Mouse (Mus musculus) 3134 (cell line): Measurements from ENCODE around the gene Lsm4.

Experiments
- DNase-seq: peaks from one replicate; pipeline ENCODE4 v3.0.0-alpha.2; 2011; ENCODE audit warnings: low spot score; ENCODE audit not compliant: insufficient read length; ENCODE audit errors: extremely low read depth

Lsm4 gene

DNA sequence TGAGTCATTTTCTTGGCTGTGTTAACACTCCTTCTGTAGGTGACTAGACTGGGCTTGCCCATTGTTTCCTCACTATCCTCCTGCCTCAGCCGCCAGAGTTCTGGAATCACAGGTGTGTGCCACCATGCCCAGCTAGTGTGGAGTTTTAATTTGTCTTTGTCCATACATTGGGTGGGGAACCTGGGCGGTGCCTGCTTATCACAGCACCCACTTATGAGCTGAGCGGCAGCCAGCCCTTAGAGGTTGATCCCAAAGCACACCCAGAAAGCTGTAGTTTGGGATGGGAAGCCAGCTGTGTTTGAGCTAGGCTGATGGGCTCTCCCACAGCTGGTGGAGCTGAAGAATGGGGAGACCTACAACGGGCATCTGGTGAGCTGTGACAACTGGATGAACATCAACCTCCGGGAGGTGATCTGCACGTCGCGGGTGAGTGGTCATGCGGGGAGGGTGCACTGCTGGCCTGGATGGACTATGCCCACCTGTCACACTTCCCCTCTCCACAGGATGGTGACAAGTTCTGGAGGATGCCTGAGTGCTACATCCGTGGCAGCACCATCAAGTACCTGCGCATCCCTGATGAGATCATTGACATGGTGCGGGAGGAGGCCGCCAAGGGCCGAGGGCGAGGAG lies 4.5 kb downstream of the Lsm4 start:
- no peak for DNase-seq

- DNase-seq, result no peak
Measured at GRCm38 (mm10) chr8:70678679-70679078, 5.6 kb downstream of the Lsm4 start.

DNA sequence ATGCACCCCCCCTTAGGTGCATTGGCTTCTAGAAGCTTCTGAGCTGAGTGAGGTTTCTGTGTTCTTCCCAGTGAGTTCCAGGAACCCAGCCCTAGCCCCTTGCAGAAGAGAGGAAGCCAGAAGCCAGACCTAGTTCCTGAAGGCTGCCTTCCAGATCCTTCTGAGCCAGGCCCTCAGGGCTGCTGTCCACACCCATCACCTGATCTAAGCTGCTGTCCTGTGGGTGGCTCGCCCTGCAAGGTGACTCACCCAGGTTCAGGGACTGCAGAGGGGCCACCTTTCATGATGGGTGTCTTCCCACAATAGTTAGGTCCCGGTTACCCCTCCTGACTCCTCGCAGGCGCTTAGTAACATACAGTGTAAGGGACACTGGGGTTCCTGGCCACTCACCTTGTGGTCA lies 6.4 kb downstream of the Lsm4 start:
- DNase-seq, result peak; percentile 42

- DNase-seq, result no peak
Measured at GRCm38 (mm10) chr8:70680039-70680438, 7.0 kb downstream of the Lsm4 start.

DNA sequence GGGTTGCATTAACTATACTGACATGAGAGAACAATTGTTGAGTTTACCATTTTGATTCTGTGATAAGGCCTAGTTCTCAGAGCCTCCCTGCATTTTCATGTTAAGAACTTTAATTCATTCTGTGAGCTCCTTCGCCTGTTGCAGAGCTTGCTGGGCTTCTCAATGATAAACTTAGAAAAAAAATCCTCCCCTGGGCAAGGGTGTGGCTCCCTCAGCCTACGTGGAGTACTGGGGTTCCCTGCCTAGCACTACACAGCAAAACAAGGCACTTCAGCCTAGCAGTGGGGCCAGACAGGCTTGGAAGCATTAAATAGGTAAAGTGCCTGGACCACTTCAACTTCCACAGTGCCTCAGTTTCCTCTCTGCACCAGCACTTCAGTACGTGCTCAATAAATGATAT lies 8.4 kb downstream of the Lsm4 start:
- DNase-seq, result no peak

- peak; percentile 92 for DNase-seq
Measured at GRCm38 (mm10) chr8:70682193-70682592, 9.1 kb downstream of the Lsm4 start.

DNA sequence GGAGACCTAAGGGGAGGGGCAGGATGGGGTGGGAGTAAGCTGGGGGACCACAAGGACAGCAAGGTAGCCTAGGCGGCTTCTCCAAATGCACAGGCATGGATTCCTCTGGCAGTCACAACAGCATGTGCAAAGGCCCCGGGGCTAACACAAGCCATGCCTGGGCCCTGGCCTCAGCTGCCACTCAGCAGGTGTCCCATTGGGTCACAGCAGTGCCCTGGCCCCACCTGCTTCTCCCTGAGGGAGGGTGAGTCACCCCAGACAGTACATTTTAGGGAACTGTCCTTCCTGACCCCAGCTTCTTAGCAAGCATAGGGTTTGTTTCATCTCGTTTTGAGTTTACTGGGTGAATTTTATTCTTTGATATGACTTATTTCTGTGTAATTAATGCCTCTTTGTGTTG lies 9.6 kb downstream of the Lsm4 start:
- no peak for DNase-seq

DNA sequence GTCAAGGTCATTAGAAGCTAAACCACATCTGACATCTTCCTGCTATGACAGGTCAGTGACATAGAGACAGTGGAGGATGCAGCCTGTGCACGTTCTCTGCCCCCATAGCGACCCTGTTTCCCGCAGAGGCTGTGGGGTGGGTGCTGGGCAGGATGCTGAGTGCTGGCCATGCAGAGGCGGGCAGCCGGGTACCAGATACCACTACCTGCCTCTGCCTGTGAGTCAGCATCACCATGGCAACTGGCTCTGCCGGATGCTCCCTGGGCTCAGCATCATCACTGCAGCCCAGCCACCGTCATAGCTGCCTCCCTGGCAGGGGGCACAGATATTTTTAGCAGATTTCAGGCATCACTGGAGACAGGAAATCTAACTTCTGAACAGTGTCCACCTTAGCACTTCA lies 11.2 kb downstream of the Lsm4 start:
- no peak for DNase-seq

DNA sequence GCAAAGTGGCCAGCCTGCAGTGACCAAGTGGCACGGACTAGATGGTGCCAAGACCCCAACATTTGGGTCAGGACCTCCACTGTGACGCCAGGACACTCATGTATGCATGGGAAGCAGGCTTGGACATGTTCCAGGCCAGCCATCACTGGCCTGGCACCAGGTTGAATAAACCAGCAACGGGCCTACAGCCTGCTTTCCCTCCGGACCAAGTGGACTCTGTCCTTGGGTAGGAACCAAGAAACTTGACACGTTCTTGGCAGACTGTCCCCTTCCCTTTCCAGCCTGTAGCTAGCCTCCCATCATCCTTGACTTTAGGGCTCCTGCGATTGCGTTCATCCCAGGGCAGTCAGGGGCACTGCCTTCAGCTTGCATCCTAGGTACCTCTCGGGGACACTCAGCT lies 14.5 kb downstream of the Lsm4 start:
- peak; percentile 82 for DNase-seq

DNA sequence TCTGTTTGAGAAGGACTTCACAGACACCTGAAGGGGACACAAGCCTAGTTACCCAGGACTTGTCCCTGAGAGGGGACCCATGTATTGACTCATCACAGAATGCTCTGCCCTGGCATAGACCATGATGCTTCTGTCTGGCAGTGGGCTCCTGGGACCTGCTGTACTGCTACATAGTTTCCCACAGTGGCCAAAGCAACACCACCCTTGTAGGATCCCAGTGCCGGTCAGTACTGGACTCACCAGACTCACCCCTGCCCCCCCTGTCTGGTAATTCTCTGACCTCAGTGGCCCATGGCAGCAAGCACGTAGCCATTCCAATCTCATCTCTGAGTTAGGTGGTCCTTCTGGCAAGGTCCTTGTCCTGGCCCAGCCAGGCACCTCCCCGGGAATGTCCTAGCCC lies 15.1 kb downstream of the Lsm4 start:
- DNase-seq, result no peak

GRCm38 (mm10) chr8:70689892-70690390 lies 16.9 kb downstream of the Lsm4 start:
- DNase-seq, result no peak

DNA sequence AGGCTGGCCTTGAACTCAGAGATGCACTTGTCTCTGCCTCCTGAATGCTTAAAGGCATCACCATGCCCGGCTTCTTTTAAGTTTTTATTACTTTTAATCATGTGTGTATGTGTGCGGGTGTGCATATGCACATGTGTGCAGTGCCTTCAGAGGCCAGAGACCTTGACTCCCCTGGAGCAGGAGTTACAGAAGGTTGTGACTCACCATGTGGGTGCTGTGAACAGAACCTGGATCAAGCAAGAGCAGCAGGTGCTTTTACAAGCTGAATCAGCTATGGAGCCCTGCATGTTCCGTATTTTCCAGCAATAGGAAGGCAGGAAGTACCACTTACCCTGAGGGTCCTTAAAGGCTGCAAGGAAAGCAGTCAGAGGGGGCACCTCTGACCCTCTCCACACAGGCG lies 18.2 kb downstream of the Lsm4 start:
- no peak for DNase-seq

- DNase-seq, result no peak
Measured at GRCm38 (mm10) chr8:70691727-70692231, 18.7 kb downstream of the Lsm4 start.

DNA sequence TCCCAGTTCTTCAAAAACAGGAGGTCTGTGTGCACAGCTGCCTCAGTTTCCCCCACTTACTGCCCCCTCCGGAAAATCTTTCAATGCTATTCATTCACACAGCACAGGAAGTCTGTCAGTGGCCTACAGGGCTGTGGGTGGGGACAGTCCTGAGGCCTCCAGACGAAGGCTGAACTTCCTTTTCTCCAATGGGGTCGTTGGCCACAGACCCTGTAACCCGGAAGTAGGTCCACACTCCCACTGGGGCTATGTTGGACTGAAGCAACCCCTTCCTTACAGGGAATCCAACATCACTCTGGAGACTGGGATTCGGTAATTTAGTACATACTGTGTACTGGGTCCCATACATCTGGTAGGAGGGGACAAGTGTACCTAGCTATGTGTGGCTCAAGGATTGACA lies 20.6 kb downstream of the Lsm4 start:
- DNase-seq, result no peak

DNA sequence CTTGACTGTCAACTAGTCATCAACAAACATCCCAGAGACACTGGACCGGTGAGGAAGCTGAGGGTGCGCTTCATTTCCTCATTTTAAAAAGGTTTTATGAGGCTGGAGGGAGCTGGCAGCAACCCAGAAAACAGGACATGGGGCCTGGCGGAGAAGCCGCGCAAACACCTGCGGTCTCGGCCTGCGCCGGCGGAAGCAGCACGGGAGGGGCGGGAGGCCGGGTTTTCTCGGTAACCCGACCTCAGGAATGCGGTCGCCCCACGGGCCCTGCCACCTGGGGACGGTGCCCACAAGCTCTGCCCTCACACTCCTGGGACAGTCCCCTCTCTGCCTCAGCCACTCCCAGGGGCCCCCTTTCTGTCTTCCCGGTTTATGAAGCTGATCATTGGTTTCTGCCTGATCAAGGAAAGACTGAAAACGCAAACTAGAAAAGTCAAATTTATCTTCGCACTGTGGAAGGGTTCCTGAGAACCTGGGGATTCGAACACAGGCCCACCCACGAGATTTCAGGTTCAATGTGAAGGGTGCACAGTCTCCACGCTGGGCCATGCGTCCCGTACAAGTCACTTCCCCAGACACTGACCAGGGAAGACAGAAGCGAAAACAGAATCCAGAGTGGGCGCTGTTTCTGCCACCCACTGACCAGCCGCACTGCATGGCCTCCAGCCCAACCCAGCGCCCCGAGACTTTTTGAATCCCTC lies 22.4 kb downstream of the Lsm4 start:
- no peak for DNase-seq

DNA sequence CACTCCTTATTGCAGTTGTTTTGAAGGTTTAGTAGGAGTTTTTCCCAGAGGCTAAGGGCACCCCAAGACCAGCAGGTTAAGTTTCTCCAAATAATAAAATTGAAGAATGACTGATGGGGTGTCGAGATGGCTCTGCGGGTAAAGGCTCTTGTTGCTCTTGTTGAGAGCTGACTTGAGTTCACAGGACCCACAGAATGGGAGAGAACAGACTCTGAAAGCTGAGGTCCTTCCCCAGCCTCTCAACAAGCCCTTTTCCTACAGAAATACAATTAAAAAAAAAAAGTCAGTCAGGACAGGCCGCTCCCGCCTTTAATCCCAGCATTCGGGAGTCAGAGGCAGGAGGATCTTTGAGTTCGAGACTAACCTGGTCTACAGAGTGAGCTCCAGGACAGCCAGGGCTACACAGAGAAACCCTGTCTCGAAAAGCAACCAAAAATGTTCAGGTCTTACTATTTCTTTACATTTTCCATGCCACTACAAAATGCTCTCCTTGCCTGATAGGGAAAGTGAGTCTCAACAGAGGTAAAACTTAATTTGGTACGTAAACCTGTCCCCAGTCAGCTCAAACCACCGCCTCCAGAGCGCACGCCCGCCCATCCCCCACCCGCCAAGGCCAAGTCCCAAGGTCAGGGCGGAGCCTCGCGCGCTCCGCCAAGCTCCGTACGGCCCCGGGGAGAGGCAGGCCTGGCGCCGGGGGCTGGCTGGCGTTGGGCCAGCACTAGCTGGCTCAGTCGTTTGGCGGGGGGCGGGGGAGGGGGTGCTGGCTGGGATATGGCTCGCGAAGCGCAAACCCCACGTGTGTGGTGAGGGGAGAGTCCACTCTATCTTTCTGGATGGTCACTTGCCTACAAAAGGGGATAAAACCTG lies 23.2 kb downstream of the Lsm4 start:
- DNase-seq, result no peak

GRCm38 (mm10) chr8:70696946-70697345 lies 23.9 kb downstream of the Lsm4 start:
- DNase-seq, result no peak

DNA sequence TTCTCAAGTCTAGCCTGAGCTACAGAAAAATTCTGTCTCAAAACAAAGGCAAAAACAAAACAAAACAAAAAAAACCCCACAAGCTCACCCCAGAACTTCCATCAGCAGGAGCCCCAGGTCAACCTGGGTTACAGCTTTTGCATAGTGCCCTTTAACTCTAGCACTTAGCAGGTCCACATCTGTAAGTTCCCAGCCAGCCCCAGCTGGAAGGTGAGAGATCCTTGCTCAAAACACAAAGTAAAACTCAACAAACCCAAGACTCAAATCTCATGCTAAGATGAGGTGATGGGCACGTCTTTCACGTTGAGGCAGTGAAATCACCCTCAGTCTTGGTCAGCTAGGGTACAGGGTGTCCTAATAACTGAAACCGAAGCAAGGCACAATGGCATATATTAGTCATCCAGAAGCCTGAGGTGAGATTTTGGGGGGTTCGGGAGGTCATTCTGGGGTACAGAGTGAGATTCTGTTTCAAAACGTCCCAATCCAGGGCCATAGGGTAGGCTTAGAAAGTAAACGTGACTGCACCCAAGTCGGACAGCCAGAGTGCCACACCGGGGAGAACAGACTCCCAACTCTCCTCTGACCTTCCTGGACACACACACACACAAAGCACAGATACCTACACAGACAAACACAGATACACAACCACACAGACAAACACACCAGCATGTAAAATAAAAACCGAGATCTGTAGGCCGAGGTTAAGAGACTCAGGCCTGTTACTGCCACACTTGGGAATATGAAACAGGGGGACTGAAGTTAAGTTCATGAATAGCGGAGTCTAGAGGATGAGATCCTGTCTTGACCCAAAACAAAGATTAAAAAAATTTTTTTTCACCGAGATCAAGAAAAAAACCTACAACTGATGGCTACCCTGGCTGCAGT lies 24.6 kb downstream of the Lsm4 start:
- DNase-seq, result no peak

DNA sequence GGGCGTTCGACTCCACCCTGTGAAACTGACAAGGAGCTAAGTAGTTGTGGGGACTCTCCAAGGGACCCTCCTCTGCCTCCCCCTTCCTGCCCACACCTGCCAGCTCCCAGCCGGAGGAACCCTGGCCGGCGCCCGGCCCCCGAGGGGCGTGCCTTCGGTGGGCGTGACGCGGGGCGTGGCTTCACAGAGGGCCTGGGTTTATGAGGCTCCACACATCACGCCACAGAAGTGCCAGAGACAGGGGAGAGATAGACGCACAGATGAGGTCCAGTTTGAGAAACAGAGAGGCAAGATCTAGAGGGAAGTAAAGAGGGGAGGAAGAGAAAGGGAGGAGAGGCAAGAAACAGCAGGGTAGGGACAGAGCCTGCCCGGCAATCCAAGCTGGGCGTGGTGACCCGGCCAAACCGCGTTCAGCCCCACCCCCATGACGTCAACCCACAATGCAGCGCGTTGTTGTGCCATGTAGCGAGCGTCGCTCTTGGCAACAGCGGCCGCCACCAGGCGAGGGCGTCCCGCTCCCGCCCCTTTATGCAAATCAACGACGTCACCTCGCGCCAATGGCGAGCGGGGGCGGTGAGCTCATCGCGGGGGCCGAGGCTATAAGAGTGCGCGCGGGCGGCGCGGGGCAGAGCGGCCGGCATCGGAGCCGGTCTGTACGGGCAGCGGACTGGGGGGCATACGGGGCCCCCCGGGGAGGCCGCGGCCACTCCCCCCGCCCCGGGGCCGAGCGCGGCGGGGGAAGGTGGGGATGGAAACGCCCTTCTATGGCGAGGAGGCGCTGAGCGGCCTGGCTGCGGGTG lies 25.5 kb downstream of the Lsm4 start, which contains the start of gene Jund:
Gene Jund, plus strand, starts transcription at position 640 of the 800 bp plus-strand sequence.
- DNase-seq, result peak; percentile 96
